Mouse (Mus musculus): ENCODE results near the gene Gm21188. TPM values are rescaled to one million over a fixed set of nuclear protein-coding genes. Genes with fewer than 3 reads are reported as not detected.
"Not testable (repeated sequence)": the region's sequence is repeated elsewhere in the genome, so short reads cannot be mapped to it uniquely, and the experiment has no call there.

The Gm21188 gene
- not detected in 2 replicates for polyA plus RNA-seq (2014; fragmentation: Nextera tagmentation; extraction: Ambion mirVana)

- not testable (repeated sequence) for ATAC-seq (replicated peaks; ENCODE audit: low FRiP score); H3K36me3 ChIP-seq (ENCODE audit: control insufficient read depth, insufficient read depth, low read length); H3K4me2 ChIP-seq (ENCODE audit: low read depth, low read length, severe bottlenecking); H3K4me3 ChIP-seq (ENCODE audit: low read depth, low read length); DNase-seq (ENCODE audit: low spot score); H3K27me3 ChIP-seq (ENCODE audit: control insufficient read depth, insufficient read depth, low read length); H3K27ac ChIP-seq (ENCODE audit: low read depth, low read length); H3K4me1 ChIP-seq (replicated peaks; ENCODE audit: control insufficient read depth, insufficient read depth, low read length); H3K9ac ChIP-seq (ENCODE audit: low read length); H3K9me3 ChIP-seq (ENCODE audit: control insufficient read depth, low read length)
Measured at GRCm38 (mm10) chr13:120052085-120052484, at the start of gene Gm21188. Gene Gm21188, minus strand, starts transcription at chr13:120052194.

- not testable (repeated sequence) for ATAC-seq (replicated peaks; ENCODE audit: low FRiP score)
- WGBS = no CpG with 5 or more reads among the region's 5 CpGs
Measured at GRCm38 (mm10) chr13:120099327-120099726, 47.3 kb upstream of the Gm21188 start.

GRCm38 (mm10) chr13:120096938-120097256, 44.9 kb upstream of the Gm21188 start:
- H3K9me3 ChIP-seq (ENCODE audit: control insufficient read depth, low read length); H3K9ac ChIP-seq (ENCODE audit: low read length); H3K27ac ChIP-seq (ENCODE audit: low read depth, low read length); H3K4me3 ChIP-seq (ENCODE audit: low read depth, low read length); H3K36me3 ChIP-seq (ENCODE audit: control insufficient read depth, insufficient read depth, low read length); H3K4me1 ChIP-seq (replicated peaks; ENCODE audit: control insufficient read depth, insufficient read depth, low read length); H3K27me3 ChIP-seq (ENCODE audit: control insufficient read depth, insufficient read depth, low read length); H3K4me2 ChIP-seq (ENCODE audit: low read depth, low read length, severe bottlenecking); DNase-seq (ENCODE audit: low spot score): not testable (repeated sequence)
- WGBS = 0% methylated on average over 5 of the region's 13 CpGs
- peak; percentile 18; the same call in 1 of the 2 replicates for ATAC-seq (replicated peaks; ENCODE audit: low FRiP score)

More at GRCm38 (mm10) chr13:120099327-120099726, 47.3 kb upstream of the Gm21188 start:
- not testable (repeated sequence) for H3K4me3 ChIP-seq (ENCODE audit: low read depth, low read length); H3K27ac ChIP-seq (ENCODE audit: low read depth, low read length); H3K4me1 ChIP-seq (replicated peaks; ENCODE audit: control insufficient read depth, insufficient read depth, low read length); H3K9me3 ChIP-seq (ENCODE audit: control insufficient read depth, low read length); H3K4me2 ChIP-seq (ENCODE audit: low read depth, low read length, severe bottlenecking); H3K36me3 ChIP-seq (ENCODE audit: control insufficient read depth, insufficient read depth, low read length); H3K27me3 ChIP-seq (ENCODE audit: control insufficient read depth, insufficient read depth, low read length); DNase-seq (ENCODE audit: low spot score); H3K9ac ChIP-seq (ENCODE audit: low read length)

GRCm38 (mm10) chr13:120096241-120096937, 44.4 kb upstream of the Gm21188 start:
- WGBS = under 1% methylated on average over 25 of the region's 38 CpGs
- not testable (repeated sequence) for H3K4me3 ChIP-seq (ENCODE audit: low read depth, low read length); H3K4me1 ChIP-seq (replicated peaks; ENCODE audit: control insufficient read depth, insufficient read depth, low read length); H3K9me3 ChIP-seq (ENCODE audit: control insufficient read depth, low read length); H3K27me3 ChIP-seq (ENCODE audit: control insufficient read depth, insufficient read depth, low read length); H3K36me3 ChIP-seq (ENCODE audit: control insufficient read depth, insufficient read depth, low read length); H3K9ac ChIP-seq (ENCODE audit: low read length); H3K27ac ChIP-seq (ENCODE audit: low read depth, low read length)
- peak; percentile 81 for ATAC-seq (replicated peaks; ENCODE audit: low FRiP score)
- H3K4me2 ChIP-seq (ENCODE audit: low read depth, low read length, severe bottlenecking) = peak overlapping the region; percentile 24; the same call in 1 of the 2 replicates
- DNase-seq (ENCODE audit: low spot score) = peak; percentile 40

- not testable (repeated sequence) for H3K4me1 ChIP-seq (replicated peaks; ENCODE audit: control insufficient read depth, insufficient read depth, low read length); H3K27ac ChIP-seq (ENCODE audit: low read depth, low read length); H3K27me3 ChIP-seq (ENCODE audit: control insufficient read depth, insufficient read depth, low read length); H3K4me3 ChIP-seq (ENCODE audit: low read depth, low read length); H3K36me3 ChIP-seq (ENCODE audit: control insufficient read depth, insufficient read depth, low read length); DNase-seq (ENCODE audit: low spot score); H3K4me2 ChIP-seq (ENCODE audit: low read depth, low read length, severe bottlenecking); H3K9ac ChIP-seq (ENCODE audit: low read length); H3K9me3 ChIP-seq (ENCODE audit: control insufficient read depth, low read length)
- WGBS = no CpG with 5 or more reads among the region's 13 CpGs
- peak; percentile 25; the same call in 1 of the 2 replicates for ATAC-seq (replicated peaks; ENCODE audit: low FRiP score)
Measured at GRCm38 (mm10) chr13:120092950-120093349, 41.0 kb upstream of the Gm21188 start.

GRCm38 (mm10) chr13:120079644-120080043, 27.6 kb upstream of the Gm21188 start:
- WGBS = no CpG with 5 or more reads among the region's 1 CpGs
- H3K4me3 ChIP-seq (ENCODE audit: low read depth, low read length); ATAC-seq (replicated peaks; ENCODE audit: low FRiP score); H3K27me3 ChIP-seq (ENCODE audit: control insufficient read depth, insufficient read depth, low read length); H3K36me3 ChIP-seq (ENCODE audit: control insufficient read depth, insufficient read depth, low read length); H3K27ac ChIP-seq (ENCODE audit: low read depth, low read length); H3K4me2 ChIP-seq (ENCODE audit: low read depth, low read length, severe bottlenecking); DNase-seq (ENCODE audit: low spot score); H3K4me1 ChIP-seq (replicated peaks; ENCODE audit: control insufficient read depth, insufficient read depth, low read length); H3K9ac ChIP-seq (ENCODE audit: low read length); H3K9me3 ChIP-seq (ENCODE audit: control insufficient read depth, low read length): not testable (repeated sequence)

GRCm38 (mm10) chr13:120070878-120071277, 18.9 kb upstream of the Gm21188 start:
- no CpG with 5 or more reads among the region's 13 CpGs for whole genome bisulfite sequencing
- H3K27ac ChIP-seq (ENCODE audit: low read depth, low read length); H3K4me1 ChIP-seq (replicated peaks; ENCODE audit: control insufficient read depth, insufficient read depth, low read length); H3K9ac ChIP-seq (ENCODE audit: low read length); H3K36me3 ChIP-seq (ENCODE audit: control insufficient read depth, insufficient read depth, low read length); H3K9me3 ChIP-seq (ENCODE audit: control insufficient read depth, low read length); H3K4me3 ChIP-seq (ENCODE audit: low read depth, low read length); DNase-seq (ENCODE audit: low spot score); H3K27me3 ChIP-seq (ENCODE audit: control insufficient read depth, insufficient read depth, low read length); H3K4me2 ChIP-seq (ENCODE audit: low read depth, low read length, severe bottlenecking): not testable (repeated sequence)
- ATAC-seq (replicated peaks; ENCODE audit: low FRiP score) = peak; percentile 15; the same call in 1 of the 2 replicates

GRCm38 (mm10) chr13:120070012-120070598, 18.1 kb upstream of the Gm21188 start:
- ATAC-seq (replicated peaks; ENCODE audit: low FRiP score); H3K9ac ChIP-seq (ENCODE audit: low read length); DNase-seq (ENCODE audit: low spot score); H3K4me1 ChIP-seq (replicated peaks; ENCODE audit: control insufficient read depth, insufficient read depth, low read length); H3K27ac ChIP-seq (ENCODE audit: low read depth, low read length); H3K4me3 ChIP-seq (ENCODE audit: low read depth, low read length); H3K27me3 ChIP-seq (ENCODE audit: control insufficient read depth, insufficient read depth, low read length); H3K9me3 ChIP-seq (ENCODE audit: control insufficient read depth, low read length); H3K4me2 ChIP-seq (ENCODE audit: low read depth, low read length, severe bottlenecking); H3K36me3 ChIP-seq (ENCODE audit: control insufficient read depth, insufficient read depth, low read length): not testable (repeated sequence)
- WGBS = no CpG with 5 or more reads among the region's 12 CpGs

Measured in forebrain, embryonic 11.5 days (tissue).